In genomic region chr10:95956629-95957028, GRCm38 (mm10) we compare ENCODE assay signal across 28 mouse cellular contexts.
"Had no signal": no experiment of that assay in that cellular context is flagged by ENCODE, and none has a peak within 500 bp of the region (broad histone marks: within the 10 kb centered on the region; RNA-seq: fewer than 3 reads in every experiment).

No protein-coding gene starts in this region.

- H3K9ac ChIP-seq: embryonic facial prominence, embryonic 12.5 days; embryonic facial prominence, embryonic 13.5 days; embryonic facial prominence, embryonic 15.5 days; forebrain, embryonic 12.5 days; forebrain, embryonic 13.5 days; forebrain, embryonic 15.5 days had no signal

- H3K9me3 ChIP-seq: embryonic facial prominence, embryonic 10.5 days; embryonic facial prominence, embryonic 12.5 days; embryonic facial prominence, embryonic 13.5 days; embryonic facial prominence, embryonic 15.5 days; forebrain, embryonic 10.5 days; forebrain, embryonic 12.5 days; forebrain, embryonic 13.5 days; forebrain, embryonic 15.5 days had no signal

- H3K4me3 ChIP-seq: embryonic facial prominence, embryonic 10.5 days; embryonic facial prominence, embryonic 12.5 days; embryonic facial prominence, embryonic 13.5 days; embryonic facial prominence, embryonic 15.5 days; erythroblast, embryonic 14.5 days; forebrain, embryonic 10.5 days; forebrain, embryonic 12.5 days; forebrain, embryonic 13.5 days; forebrain, embryonic 15.5 days; gastrocnemius, adult 2 months; heart, adult 2 months had no signal

- ATAC-seq: forebrain, embryonic 13.5 days; forebrain, embryonic 14.5 days; forebrain, embryonic 15.5 days; forebrain, embryonic 16.5 days had no signal

- H3K36me3 ChIP-seq: embryonic facial prominence, embryonic 10.5 days; embryonic facial prominence, embryonic 12.5 days; embryonic facial prominence, embryonic 13.5 days; embryonic facial prominence, embryonic 15.5 days; forebrain, embryonic 10.5 days; forebrain, embryonic 12.5 days; forebrain, embryonic 15.5 days had no signal

- H3K4me2 ChIP-seq: embryonic facial prominence, embryonic 12.5 days; embryonic facial prominence, embryonic 13.5 days; embryonic facial prominence, embryonic 15.5 days; forebrain, embryonic 12.5 days; forebrain, embryonic 13.5 days; forebrain, embryonic 15.5 days had no signal

- H3K4me1 ChIP-seq: embryonic facial prominence, embryonic 10.5 days; embryonic facial prominence, embryonic 12.5 days; forebrain, embryonic 10.5 days; forebrain, embryonic 13.5 days; forebrain, embryonic 15.5 days had no signal

- H3K27me3 ChIP-seq: embryonic facial prominence, embryonic 12.5 days; embryonic facial prominence, embryonic 13.5 days; embryonic facial prominence, embryonic 15.5 days; forebrain, embryonic 12.5 days; forebrain, embryonic 13.5 days; forebrain, embryonic 15.5 days had no signal

- DNase-seq: cerebellum, adult 18-20 months; cerebellum, adult 2 months; cerebellum, adult 8-10 months; cerebellum, adult 9-10 months; cerebellum, adult 9-11 months; cerebellum, postnatal 10 days; cerebellum, postnatal 14 days; cerebellum, postnatal 25 days; cerebellum, postnatal 36 days; embryo, embryonic 11 days; gastrocnemius, adult 2 months; gastrocnemius, postnatal 10 days; gastrocnemius, postnatal 14 days; gastrocnemius, postnatal 25 days; gastrocnemius, postnatal 36 days; heart, adult 18-20 months; heart, adult 2 months had no signal

- H3K27ac ChIP-seq: embryonic facial prominence, embryonic 10.5 days; embryonic facial prominence, embryonic 12.5 days; forebrain, embryonic 10.5 days; forebrain, embryonic 12.5 days; forebrain, embryonic 13.5 days; forebrain, embryonic 15.5 days; heart, adult 2 months had no signal
